Mouse (Mus musculus) cerebellum, adult 18-20 months (tissue): ENCODE data around the gene Mgat4e.

Source experiments
- DNase-seq, 2 experiments: peaks; one replicate each; pipeline ENCODE4 v3.0.0; 2021

Gene Mgat4e

GRCm38 (mm10) chr1:134513312-134513860 lies 36.1 kb downstream of the Mgat4e start:
- peak; percentile 20 to 25 for DNase-seq

- no peak for DNase-seq
Measured at GRCm38 (mm10) chr1:134512584-134512983, 36.9 kb downstream of the Mgat4e start.

- no peak for DNase-seq
Measured at GRCm38 (mm10) chr1:134512183-134512582, 37.3 kb downstream of the Mgat4e start.

GRCm38 (mm10) chr1:134510018-134510417 lies 39.5 kb downstream of the Mgat4e start:
- no peak for DNase-seq

- no peak for DNase-seq
Measured at GRCm38 (mm10) chr1:134506201-134506600, 43.3 kb downstream of the Mgat4e start.

GRCm38 (mm10) chr1:134500916-134501315 lies 48.6 kb downstream of the Mgat4e start:
- no peak for DNase-seq

GRCm38 (mm10) chr1:134495991-134496390 lies 53.5 kb downstream of the Mgat4e start:
- no peak for DNase-seq

GRCm38 (mm10) chr1:134495216-134495539 lies 54.3 kb downstream of the Mgat4e start:
- DNase-seq = no peak

- peak; percentile 99 to 100 for DNase-seq
Measured at GRCm38 (mm10) chr1:134494428-134495215, 54.9 kb downstream of the Mgat4e start, which contains the start of gene Rabif. TSS of gene Rabif (plus strand) at chr1:134494648.

GRCm38 (mm10) chr1:134493956-134494355 lies 55.5 kb downstream of the Mgat4e start:
- DNase-seq = no peak

- peak in 1 of 2 experiments; percentile 16 for DNase-seq
Measured at GRCm38 (mm10) chr1:134493496-134493895, 56.0 kb downstream of the Mgat4e start.

- no peak for DNase-seq
Measured at GRCm38 (mm10) chr1:134492276-134492675, 57.2 kb downstream of the Mgat4e start.
